Mouse (Mus musculus) bone marrow macrophage, adult 2 months (primary cell): ENCODE measurements at regions not wholly inside any gene's neighbourhood (a gene's known extent, or its start where the extent isn't known, plus 50 kb on each side); places are given as distances from the start of the nearest gene placed in this dataset.
"Not testable (repeated sequence)": the region's sequence is repeated elsewhere in the genome, so short reads cannot be mapped to it uniquely, and the experiment has no call there.

Experiments used
- CTCF ChIP-seq: IDR thresholded peaks from 2 replicates; pipeline ENCODE4 v1.5.1; 2012; ENCODE audit warnings: low read depth, mild to moderate bottlenecking, low read length, moderate library complexity
- POLR2A ChIP-seq: IDR thresholded peaks from 2 replicates; pipeline ENCODE4 v1.6.1; 2012; ENCODE audit warnings: mild to moderate bottlenecking, low read depth, low read length, borderline replicate concordance

DNA sequence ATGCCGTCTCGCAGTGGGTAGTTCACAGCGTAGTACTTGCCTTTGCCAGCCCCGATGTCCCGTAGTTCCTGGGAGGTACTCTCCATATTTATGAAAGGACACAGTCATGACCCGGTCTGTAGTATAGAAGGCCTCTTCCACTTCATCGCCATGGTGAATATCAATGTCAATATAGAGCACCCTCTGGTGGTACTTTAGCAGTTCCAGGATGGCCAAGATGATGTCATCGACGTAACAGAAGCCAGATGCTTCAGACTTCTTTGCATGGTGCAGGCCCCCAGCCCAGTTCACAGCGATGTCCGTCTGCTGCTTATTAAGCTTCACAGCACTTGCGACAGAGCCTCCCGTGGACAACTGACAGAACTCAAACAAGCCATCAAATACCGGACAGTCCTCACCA is 386.4 kb downstream of the Fut8 start:
- not testable (repeated sequence) for TF ChIP-seq POLR2A, CTCF
